Mouse (Mus musculus) small intestine, adult 2 months (tissue): ENCODE measurements around the gene Itgav.

Source experiments
- CTCF ChIP-seq: fragments of 200-500 bp; IDR thresholded peaks from 2 replicates; pipeline ENCODE4 v1.5.1; 2012; ENCODE audit warnings: low read depth, mild to moderate bottlenecking, control low read depth, inconsistent platforms, low read length, moderate library complexity, mixed read lengths; ENCODE audit not compliant: insufficient replicate concordance, insufficient read length; ENCODE audit errors: extremely low read depth
- POLR2A ChIP-seq: fragments of 200-500 bp; IDR thresholded peaks from 2 replicates; pipeline ENCODE4 v1.6.1; 2012; ENCODE audit warnings: low read depth, mild to moderate bottlenecking, control low read depth, inconsistent platforms, low read length, moderate library complexity

GRCm38 (mm10) chr2:83690372-83690771, 33.8 kb upstream of the Itgav start:
- no peak for TF ChIP-seq CTCF
- no peak for TF ChIP-seq POLR2A
